Mouse (Mus musculus) lung, embryonic 14.5 days (tissue): ENCODE measurements at regions not wholly inside any gene's neighbourhood (a gene's known extent, or its start where the extent isn't known, plus 50 kb on each side); places are given as distances from the start of the nearest gene placed in this dataset.

Experiments
- ATAC-seq: fragments of 200-750 bp; cut with Nextera tagmentation; 2 replicates; pipeline ENCODE4 v1.8.0; 2017; ENCODE audit warnings: mild to moderate bottlenecking, moderate TSS enrichment, moderate library complexity; ENCODE audit not compliant: insufficient read depth
- DNase-seq: peaks from one replicate; pipeline ENCODE4 v3.0.0-alpha.2; 2015
- H3K27ac ChIP-seq: fragments of 300-500 bp; sonication (generic); 2 replicates; pipeline ENCODE4 v1.5.1; 2014; ENCODE audit warnings: low read depth, mild to moderate bottlenecking, moderate library complexity
- H3K27me3 ChIP-seq: fragments of 300-500 bp; sonication (generic); 2 replicates; pipeline ENCODE4 v1.6.1; 2014; ENCODE audit warnings: low read length, control low read depth; ENCODE audit not compliant: insufficient read depth
- H3K36me3 ChIP-seq: fragments of 300-500 bp; sonication (generic); 2 replicates; pipeline ENCODE4 v1.6.1; 2014; ENCODE audit warnings: control low read depth; ENCODE audit not compliant: insufficient read depth
- H3K4me1 ChIP-seq: fragments of 300-500 bp; sonication (generic); 2 replicates; pipeline ENCODE4 v1.6.1; 2014; ENCODE audit warnings: antibody characterized with exemption, control low read depth; ENCODE audit not compliant: insufficient read depth
- H3K4me2 ChIP-seq: fragments of 300-500 bp; sonication (generic); 2 replicates; pipeline ENCODE4 v1.6.1; 2014; ENCODE audit warnings: mild to moderate bottlenecking
- H3K4me3 ChIP-seq: fragments of 300-500 bp; sonication (generic); 2 replicates; pipeline ENCODE4 v1.5.1; 2014; ENCODE audit warnings: low read depth, low read length
- H3K9ac ChIP-seq: fragments of 300-500 bp; sonication (generic); 2 replicates; pipeline ENCODE4 v1.6.1; 2014
- H3K9me3 ChIP-seq: fragments of 300-500 bp; sonication (generic); 2 replicates; pipeline ENCODE4 v1.6.1; 2016; ENCODE audit warnings: low read depth, low read length, control low read depth
- CTCF ChIP-seq: IDR thresholded peaks from 2 replicates; pipeline ENCODE4 v1.5.1; 2016; ENCODE audit warnings: antibody characterized with exemption, low read depth
- WGBS: fragments of 180-500 bp; shearing (Covaris S2); extraction: QIAGEN DNeasy Blood & Tissue Kit; methylation state at CpG from one replicate; pipeline ENCODE4 v1.1.7; 2014; 5-methylcytosine and 5-hydroxymethylcytosine counted together

GRCm38 (mm10) chr8:56927166-56927565, 376.3 kb downstream of the Fbxo8 start:
- H3K9ac ChIP-seq = no peak overlapping the region
- WGBS = 81% methylated on average over 1 of the region's 1 CpGs
- H3K9me3 ChIP-seq = no peaks in the 10 kb centered on the region
- no peaks in the 10 kb centered on the region for H3K36me3 ChIP-seq
- no peak overlapping the region for H3K27ac ChIP-seq
- no peaks in the 10 kb centered on the region for H3K27me3 ChIP-seq
- DNase-seq (no peak), ATAC-seq (no peak)
- no peak for TF ChIP-seq CTCF
- H3K4me3 ChIP-seq = no peak overlapping the region
- no peak overlapping the region for H3K4me2 ChIP-seq
- H3K4me1 ChIP-seq = 0 out of 2 replicates have a peak, but pooled peaks cover 4% of the 10 kb centered on the region

DNA sequence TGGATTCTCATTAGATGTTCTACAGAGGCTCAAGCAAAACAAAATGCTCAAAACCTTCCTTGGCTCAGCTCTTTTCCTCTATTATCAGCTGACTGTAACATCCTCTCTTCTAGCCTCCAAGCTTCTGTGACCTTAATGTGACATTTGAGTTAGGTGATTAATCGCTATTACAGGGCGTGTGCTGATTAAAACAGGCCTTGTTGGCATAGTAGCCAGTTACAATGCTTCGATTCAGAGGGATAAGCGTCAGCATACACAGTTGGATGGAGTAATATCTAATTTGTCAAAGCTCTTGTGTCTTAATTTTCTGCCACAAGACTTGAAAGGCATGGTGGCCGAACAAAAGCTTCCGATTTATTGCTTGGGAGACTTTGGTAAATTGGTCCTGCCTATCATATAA, 378.2 kb downstream of the Fbxo8 start:
- 68% methylated on average over 6 of the region's 6 CpGs for WGBS
- no peak overlapping the region for H3K4me3 ChIP-seq
- ATAC-seq = no peak

DNA sequence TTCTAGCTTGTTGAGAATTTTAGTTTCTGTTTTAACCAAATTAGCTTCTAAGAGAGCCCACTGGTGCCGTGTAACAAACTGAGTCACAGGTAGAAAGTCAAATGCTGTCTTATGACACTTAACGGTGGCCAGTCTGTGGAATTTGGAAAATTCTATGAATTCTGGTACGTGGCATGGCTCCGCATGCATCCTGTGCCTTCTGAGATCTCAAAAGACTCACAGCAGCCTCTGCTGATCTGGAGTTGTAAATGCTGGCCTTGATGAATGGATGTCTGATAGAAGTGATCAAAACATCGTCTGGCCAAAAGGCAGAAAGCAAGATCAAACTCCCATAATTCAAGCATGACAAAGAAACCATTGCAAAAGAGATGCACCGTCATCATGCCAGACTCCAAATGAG, 381.5 kb downstream of the Fbxo8 start:
- no peak for ATAC-seq
- no peaks in the 10 kb centered on the region for H3K36me3 ChIP-seq
- WGBS = 39% methylated on average over 6 of the region's 6 CpGs
- no peak for DNase-seq
- no peak for TF ChIP-seq CTCF
- H3K27me3 ChIP-seq = no peaks in the 10 kb centered on the region
- H3K27ac ChIP-seq = no peak overlapping the region
- no peaks in the 10 kb centered on the region for H3K4me1 ChIP-seq
- no peaks in the 10 kb centered on the region for H3K9me3 ChIP-seq
- H3K9ac ChIP-seq = no peak overlapping the region
- H3K4me2 ChIP-seq = peak overlapping the region; percentile 35; the same call in 1 of the 2 replicates
- H3K4me3 ChIP-seq = no peak overlapping the region; the same call in 1 of the 2 replicates

More for the DNA sequence above, 378.2 kb downstream of the Fbxo8 start:
- Histone ChIP-seq H3K27ac (no peak overlapping the region), H3K9me3 (no peaks in the 10 kb centered on the region), H3K9ac (no peak overlapping the region), H3K27me3 (no peaks in the 10 kb centered on the region), H3K36me3 (no peaks in the 10 kb centered on the region), H3K4me1 (0 out of 2 replicates have a peak, but pooled peaks cover 4% of the 10 kb centered on the region), H3K4me2 (no peak overlapping the region)
- TF ChIP-seq CTCF = no peak
- no peak for DNase-seq

- no peaks in the 10 kb centered on the region for H3K9me3 ChIP-seq
- no peak for ATAC-seq
- 34% methylated on average over 7 of the region's 7 CpGs for WGBS
- no peaks in the 10 kb centered on the region for H3K27me3 ChIP-seq
- DNase-seq = no peak
- no peak overlapping the region for H3K4me2 ChIP-seq
- no peak overlapping the region for H3K27ac ChIP-seq
- TF ChIP-seq CTCF = no peak
- H3K36me3 ChIP-seq = no peaks in the 10 kb centered on the region
- no peak overlapping the region for H3K9ac ChIP-seq
- no peaks in the 10 kb centered on the region for H3K4me1 ChIP-seq
- no peak overlapping the region for H3K4me3 ChIP-seq
These were observed 358.6 kb upstream of the Hand2 start for GRCm38 (mm10) chr8:56962186-56962585.

DNA sequence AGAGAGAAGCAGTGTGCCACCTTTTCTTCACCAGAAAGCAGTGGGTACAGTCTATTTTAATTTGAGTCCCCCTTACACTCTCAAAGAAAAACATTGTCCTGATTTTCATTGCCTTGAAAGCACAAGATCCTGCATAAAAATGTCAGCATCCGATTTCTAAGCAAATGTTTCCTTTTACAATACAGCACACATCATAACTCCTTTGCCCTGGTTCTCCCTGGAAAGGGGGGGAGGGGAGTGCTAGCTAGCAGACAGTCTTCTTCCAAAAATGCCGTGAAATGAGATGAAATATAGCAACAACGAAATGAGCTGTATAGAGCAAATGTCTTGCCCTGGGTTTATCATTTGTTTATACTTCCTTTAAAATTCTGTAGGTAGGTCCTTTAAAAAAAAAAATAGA, 350.5 kb upstream of the Hand2 start:
- H3K9ac ChIP-seq = no peak overlapping the region
- DNase-seq = peak; percentile 77
- ATAC-seq = peak; percentile 83
- H3K27ac ChIP-seq = no peak overlapping the region
- no peak overlapping the region for H3K4me2 ChIP-seq
- H3K4me3 ChIP-seq = no peak overlapping the region
- no peaks in the 10 kb centered on the region for H3K36me3 ChIP-seq
- no peaks in the 10 kb centered on the region for H3K9me3 ChIP-seq
- H3K4me1 ChIP-seq = no peaks in the 10 kb centered on the region; the same call in 1 of the 2 replicates
- no peaks in the 10 kb centered on the region for H3K27me3 ChIP-seq
- TF ChIP-seq CTCF = no peak
- 20% methylated on average over 3 of the region's 3 CpGs for WGBS

- H3K4me2 ChIP-seq = peak overlapping the region; percentile 41; the same call in 1 of the 2 replicates
- no peak for DNase-seq
- H3K4me3 ChIP-seq = no peak overlapping the region
- H3K4me1 ChIP-seq = no peaks in the 10 kb centered on the region
- ATAC-seq = 0 out of 2 replicates have a peak, but pooled peaks have one; percentile 6
- no peak for TF ChIP-seq CTCF
- no peak overlapping the region for H3K27ac ChIP-seq
- no peaks in the 10 kb centered on the region for H3K27me3 ChIP-seq
- WGBS = 43% methylated on average over 2 of the region's 2 CpGs
- no peak overlapping the region for H3K9ac ChIP-seq
- H3K9me3 ChIP-seq = no peaks in the 10 kb centered on the region
- no peaks in the 10 kb centered on the region for H3K36me3 ChIP-seq
These were observed 341.8 kb upstream of the Hand2 start for GRCm38 (mm10) chr8:56978994-56979393.

- H3K4me2 ChIP-seq = peak overlapping the region; percentile 41
- H3K4me3 ChIP-seq = no peak overlapping the region
- no peaks in the 10 kb centered on the region for H3K27me3 ChIP-seq
- H3K4me1 ChIP-seq = no peaks in the 10 kb centered on the region
- no peak overlapping the region for H3K27ac ChIP-seq
- no peaks in the 10 kb centered on the region for H3K9me3 ChIP-seq
- no peak for TF ChIP-seq CTCF
- H3K36me3 ChIP-seq = no peaks in the 10 kb centered on the region
- ATAC-seq = peak; percentile 65; the same call in 1 of the 2 replicates
- H3K9ac ChIP-seq = no peak overlapping the region
- 48% methylated on average over 13 of the region's 13 CpGs for WGBS
- peak; percentile 74 for DNase-seq
These were observed 341.4 kb upstream of the Hand2 start for GRCm38 (mm10) chr8:56979416-56979815.
